Mouse (Mus musculus) macrophage (primary cell): ENCODE measurements at regions not wholly inside any gene's neighbourhood (a gene's known extent, or its start where the extent isn't known, plus 50 kb on each side); places are given as distances from the start of the nearest gene placed in this dataset.

Experiments
- H3K27ac ChIP-seq: fragments of 350-480 bp; formaldehyde crosslinking; 2 replicates; pipeline ENCODE4 v1.9.0; 2021
- H3K36me3 ChIP-seq: fragments of 350-480 bp; formaldehyde crosslinking; 2 replicates; pipeline ENCODE4 v1.9.0; 2021; ENCODE audit errors: inconsistent target
- H3K4me3 ChIP-seq: fragments of 350-480 bp; formaldehyde crosslinking; 2 replicates; pipeline ENCODE4 v1.9.0; 2021; ENCODE audit errors: inconsistent target
- H3K79me2 ChIP-seq: fragments of 350-480 bp; formaldehyde crosslinking; 2 replicates; pipeline ENCODE4 v1.9.0; 2021; ENCODE audit errors: inconsistent target
- WGBS: methylation state at CpG from one replicate; pipeline ENCODE4 v1.1.7; 2026; ENCODE audit warnings: inconsistent platforms; ENCODE audit not compliant: missing documents; 5-methylcytosine and 5-hydroxymethylcytosine counted together

DNA sequence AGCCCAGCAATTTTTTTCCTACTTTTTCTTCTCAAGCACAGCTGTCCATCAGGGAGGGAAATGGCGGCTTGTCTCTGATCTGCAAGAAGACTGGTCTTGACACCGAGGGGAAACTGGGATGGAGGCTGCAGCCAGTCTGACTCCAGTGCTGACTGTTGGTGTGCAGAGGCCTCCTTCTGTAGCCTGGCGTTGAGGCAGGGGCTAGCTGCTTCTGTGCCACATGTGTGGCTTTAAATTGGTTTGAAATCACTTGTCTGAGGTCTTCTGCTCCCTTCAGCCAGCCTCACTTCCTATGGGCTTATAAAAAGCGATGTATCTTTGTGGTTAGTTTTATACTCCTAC is 148.7 kb downstream of the Rap2a start:
- H3K36me3 ChIP-seq, result no peaks in the 10 kb centered on the region
- 88% methylated on average over 4 of the region's 4 CpGs for WGBS
- no peak overlapping the region for H3K27ac ChIP-seq
- H3K79me2 ChIP-seq, result no peaks in the 10 kb centered on the region
- no peak overlapping the region for H3K4me3 ChIP-seq

DNA sequence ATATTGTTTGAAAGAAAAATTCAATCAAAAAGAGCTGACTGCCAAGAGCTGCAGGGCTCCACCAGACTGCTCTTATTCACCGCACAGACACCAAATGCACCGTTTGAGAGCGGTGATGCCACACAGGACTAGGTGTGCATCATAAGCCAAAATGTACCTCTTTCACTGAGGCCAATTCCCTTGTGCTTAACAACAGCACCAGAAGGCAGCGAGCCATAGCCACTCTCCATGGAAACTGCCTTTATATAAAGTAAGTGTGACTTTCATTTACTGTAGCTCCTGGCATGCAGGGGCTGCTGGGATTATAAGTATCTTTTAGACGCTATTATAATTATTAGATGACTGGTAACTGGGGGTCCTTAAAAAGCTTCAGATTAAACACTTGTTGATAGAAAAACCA is 154.5 kb downstream of the Rap2a start:
- Histone ChIP-seq H3K27ac (no peak overlapping the region), H3K79me2 (no peaks in the 10 kb centered on the region), H3K36me3 (no peaks in the 10 kb centered on the region), H3K4me3 (no peak overlapping the region)
- 98% methylated on average over 5 of the region's 5 CpGs for WGBS

DNA sequence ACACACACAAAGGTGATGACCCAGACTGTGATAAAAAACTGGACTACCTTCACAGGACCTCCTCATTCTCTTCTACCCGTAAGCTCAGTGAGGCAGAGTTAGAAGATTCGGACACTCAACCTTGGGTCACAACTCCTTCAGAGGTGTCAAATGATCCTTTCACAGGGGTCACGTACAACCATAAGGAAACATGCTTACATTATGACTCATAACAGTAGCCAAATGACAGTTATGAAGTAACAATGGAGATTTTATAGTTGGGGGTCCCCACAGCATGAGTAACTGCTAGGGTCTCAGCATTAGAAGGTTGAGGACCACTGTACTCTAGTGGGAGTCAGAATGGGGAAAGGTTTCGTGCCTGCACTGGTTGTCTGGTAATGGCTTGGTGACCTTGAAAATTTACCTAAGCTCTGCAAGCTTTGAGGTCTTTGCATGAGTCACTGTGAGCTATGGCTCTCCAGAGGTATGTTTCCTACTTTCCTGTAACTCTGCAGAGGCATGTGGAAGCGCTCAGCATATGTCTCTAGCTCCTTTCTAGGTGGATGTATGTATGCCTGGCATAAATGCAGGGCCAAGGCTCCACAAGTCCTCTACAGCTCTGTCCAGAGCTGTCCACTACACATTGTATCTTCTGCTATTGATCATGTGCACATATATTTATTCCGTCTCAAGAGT is 158.6 kb downstream of the Rap2a start:
- Histone ChIP-seq H3K27ac (no peak overlapping the region), H3K36me3 (no peaks in the 10 kb centered on the region), H3K4me3 (no peak overlapping the region), H3K79me2 (no peaks in the 10 kb centered on the region)
- WGBS, result 96% methylated on average over 6 of the region's 6 CpGs

DNA sequence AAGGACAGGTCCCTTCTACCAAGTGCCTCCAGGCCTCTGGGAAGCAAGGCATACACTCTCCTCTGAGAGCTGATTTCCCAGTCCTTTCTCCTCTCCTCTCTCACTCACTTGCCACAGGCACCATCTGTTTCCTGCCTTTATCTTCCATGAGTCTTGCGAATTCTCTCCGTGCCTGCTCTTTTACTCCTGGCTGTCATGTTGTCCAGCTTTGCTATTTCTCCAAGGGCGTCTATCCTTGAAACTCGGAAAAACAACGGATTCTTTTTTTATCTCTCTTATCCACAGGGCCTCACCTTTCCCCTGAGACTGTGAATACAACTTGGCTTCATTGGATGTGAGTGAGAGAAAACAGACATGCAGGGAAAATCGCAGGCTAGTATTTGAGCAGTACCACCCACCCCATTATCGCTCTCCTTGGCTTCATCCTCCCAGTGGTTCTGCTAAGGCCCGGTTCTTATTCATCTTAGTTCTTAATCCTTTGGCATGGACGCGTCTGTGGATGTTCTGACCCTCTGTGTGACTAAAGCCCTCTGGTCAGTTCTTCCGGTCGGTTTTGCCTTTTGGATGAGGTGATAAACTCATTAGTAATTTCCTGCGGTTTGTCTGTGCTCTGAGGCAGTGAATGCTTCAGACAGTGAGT is 159.4 kb downstream of the Rap2a start:
- Histone ChIP-seq H3K4me3 (no peak overlapping the region), H3K36me3 (no peaks in the 10 kb centered on the region), H3K79me2 (no peaks in the 10 kb centered on the region), H3K27ac (no peak overlapping the region)
- WGBS, result 68% methylated on average over 13 of the region's 13 CpGs

DNA sequence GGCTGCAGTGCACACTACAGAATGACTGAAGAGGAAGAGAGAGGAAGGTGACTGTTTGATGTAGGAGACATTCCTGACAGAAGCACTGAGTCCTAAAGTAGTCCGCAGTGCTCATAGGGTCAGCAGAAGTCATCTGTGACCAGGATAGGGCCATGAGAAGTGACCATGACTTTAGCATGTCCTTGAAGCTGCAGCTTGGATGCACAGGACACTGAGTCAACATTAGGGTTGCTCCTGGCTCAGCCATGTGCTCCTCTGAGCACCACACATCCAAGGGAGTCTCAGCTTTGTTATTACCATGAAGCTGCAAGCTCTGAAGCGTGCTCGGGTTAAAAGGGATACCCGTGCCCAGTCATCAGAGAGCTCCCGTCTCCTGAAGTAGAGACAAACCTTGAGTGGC is 164.3 kb downstream of the Rap2a start:
- H3K4me3 ChIP-seq, result no peak overlapping the region
- WGBS, result 88% methylated on average over 5 of the region's 5 CpGs
- no peaks in the 10 kb centered on the region for H3K79me2 ChIP-seq
- no peaks in the 10 kb centered on the region for H3K36me3 ChIP-seq
- no peak overlapping the region for H3K27ac ChIP-seq

DNA sequence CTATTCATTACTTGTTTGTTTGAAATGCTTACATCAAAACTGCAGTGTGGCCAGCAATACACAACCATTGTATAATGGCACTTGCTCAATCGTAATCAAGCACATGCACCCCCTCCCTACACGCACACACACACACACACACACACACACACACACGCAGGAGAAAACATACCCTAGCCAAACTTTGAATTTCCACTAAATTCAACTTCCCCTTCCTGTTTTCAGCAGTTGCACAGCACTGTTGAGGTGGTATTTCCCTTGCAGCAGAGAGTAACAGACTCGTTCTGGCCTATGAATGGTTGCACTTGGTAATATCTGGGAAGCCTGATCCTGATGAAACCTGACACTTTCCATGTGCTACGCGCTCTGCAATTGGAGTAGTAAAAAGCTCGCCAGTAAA is 173.8 kb downstream of the Rap2a start:
- Histone ChIP-seq H3K4me3 (no peak overlapping the region), H3K36me3 (no peaks in the 10 kb centered on the region), H3K79me2 (no peaks in the 10 kb centered on the region), H3K27ac (no peak overlapping the region)
- WGBS, result 74% methylated on average over 7 of the region's 7 CpGs

DNA sequence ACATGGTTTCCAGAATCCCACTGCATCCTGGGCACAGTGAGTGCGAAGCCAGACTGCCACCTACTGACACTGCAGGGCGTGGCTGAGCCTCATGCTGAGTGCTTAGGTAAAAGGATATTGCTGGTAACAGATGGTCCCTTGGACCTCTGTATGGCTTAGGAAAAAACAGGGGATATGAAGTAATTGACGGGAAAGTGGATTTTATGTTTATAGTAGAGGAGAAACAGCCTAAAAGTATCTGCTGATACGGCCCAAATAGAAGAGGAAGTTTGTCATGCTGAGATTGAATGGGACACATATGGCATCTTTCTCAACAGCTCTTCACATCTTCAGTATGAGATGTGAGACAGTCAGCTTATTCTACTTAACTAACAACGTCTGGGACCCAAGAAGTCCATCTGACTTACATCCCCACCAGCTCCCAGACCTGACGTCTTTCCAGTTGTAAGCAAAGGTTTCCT is 182.1 kb downstream of the Rap2a start:
- Histone ChIP-seq H3K4me3 (no peak overlapping the region), H3K27ac (no peak overlapping the region), H3K36me3 (no peaks in the 10 kb centered on the region), H3K79me2 (no peaks in the 10 kb centered on the region)
- 80% methylated on average over 6 of the region's 6 CpGs for WGBS

DNA sequence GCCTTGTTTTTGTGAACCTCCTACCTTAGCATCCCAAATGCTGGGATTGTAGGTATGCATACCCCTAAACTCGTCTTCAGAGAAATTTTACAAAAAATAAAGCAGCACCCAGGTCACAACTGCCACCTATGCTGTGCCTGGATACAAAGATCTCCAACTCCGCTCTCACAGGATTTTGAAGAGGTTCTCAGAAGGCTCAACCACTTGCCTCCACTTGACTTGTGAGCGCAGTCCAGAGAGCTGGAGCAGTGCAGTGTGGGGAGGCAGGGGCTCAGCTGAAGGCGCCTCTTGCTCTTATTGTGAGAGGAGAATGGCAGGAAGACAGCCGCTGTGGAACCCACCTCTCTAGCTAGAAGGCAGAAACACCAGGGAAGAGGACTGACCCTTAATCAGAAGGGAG is 182.9 kb downstream of the Rap2a start:
- Histone ChIP-seq H3K27ac (no peak overlapping the region), H3K36me3 (no peaks in the 10 kb centered on the region), H3K79me2 (no peaks in the 10 kb centered on the region), H3K4me3 (no peak overlapping the region)
- WGBS, result 89% methylated on average over 5 of the region's 5 CpGs

DNA sequence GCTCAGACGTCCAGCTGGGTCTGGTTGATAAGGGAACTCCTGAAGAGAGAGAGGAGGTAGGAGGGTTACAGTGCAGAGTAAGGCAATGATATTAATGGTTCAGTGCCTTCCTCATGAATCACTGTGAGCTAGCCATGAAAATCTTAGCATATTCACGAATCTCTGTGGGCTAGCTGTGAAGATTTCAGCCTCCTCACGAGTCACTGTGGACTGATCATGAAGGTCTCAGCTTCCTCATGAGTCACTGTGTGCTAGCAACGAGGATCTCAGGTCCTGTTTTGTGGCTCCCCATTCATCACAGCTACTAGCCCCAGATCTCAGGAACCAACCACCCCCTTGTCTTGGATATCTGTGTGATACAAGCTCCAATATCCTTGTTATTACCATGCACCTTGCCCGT is 191.4 kb downstream of the Rap2a start:
- WGBS, result 78% methylated on average over 5 of the region's 5 CpGs
- Histone ChIP-seq H3K4me3 (no peak overlapping the region), H3K27ac (no peak overlapping the region), H3K79me2 (no peaks in the 10 kb centered on the region), H3K36me3 (no peaks in the 10 kb centered on the region)

DNA sequence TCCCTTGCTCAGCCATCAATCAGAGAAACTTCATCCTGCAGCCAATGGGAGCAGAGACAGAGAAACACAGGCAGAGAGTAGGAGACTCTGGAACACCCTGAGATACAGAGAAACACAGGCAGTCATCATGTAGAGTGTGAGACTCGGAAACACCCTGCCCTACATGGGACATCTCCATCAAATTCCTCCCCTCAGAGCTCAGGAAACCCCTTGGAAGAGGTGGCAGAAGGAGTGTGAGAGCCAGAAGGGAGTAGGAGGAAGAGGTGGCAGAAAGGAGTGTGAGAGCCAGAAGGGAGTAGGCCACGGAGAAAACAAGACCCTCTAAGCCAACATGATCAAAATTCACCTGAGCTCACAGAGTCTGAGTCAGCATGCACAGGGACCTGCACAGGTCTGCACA is 197.5 kb downstream of the Rap2a start:
- Histone ChIP-seq H3K79me2 (no peaks in the 10 kb centered on the region), H3K27ac (no peak overlapping the region), H3K4me3 (no peak overlapping the region), H3K36me3 (no peaks in the 10 kb centered on the region)
- 100% methylated on average over 2 of the region's 2 CpGs for WGBS

DNA sequence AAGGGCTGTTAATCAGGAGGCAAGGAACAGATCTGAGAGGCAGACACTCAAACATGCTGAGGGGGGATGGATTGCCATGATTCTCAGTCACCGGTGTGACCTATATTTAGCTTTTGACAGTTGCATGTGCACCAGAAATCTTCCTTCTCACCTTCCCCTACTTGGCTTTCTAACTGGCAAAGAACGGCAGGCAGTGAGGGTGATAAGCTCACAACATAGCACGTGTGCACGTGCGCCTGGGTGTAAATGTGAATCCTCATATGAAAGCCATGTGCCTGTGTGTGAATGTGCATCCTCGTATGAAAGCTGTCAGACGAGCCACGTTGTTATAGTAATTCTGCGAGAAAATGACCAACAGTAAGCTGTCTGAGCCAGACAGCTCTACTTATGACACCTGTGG is 200.3 kb downstream of the Rap2a start:
- no peaks in the 10 kb centered on the region for H3K36me3 ChIP-seq
- no peak overlapping the region for H3K27ac ChIP-seq
- H3K79me2 ChIP-seq, result no peaks in the 10 kb centered on the region
- WGBS, result 89% methylated on average over 9 of the region's 9 CpGs
- H3K4me3 ChIP-seq, result no peak overlapping the region

DNA sequence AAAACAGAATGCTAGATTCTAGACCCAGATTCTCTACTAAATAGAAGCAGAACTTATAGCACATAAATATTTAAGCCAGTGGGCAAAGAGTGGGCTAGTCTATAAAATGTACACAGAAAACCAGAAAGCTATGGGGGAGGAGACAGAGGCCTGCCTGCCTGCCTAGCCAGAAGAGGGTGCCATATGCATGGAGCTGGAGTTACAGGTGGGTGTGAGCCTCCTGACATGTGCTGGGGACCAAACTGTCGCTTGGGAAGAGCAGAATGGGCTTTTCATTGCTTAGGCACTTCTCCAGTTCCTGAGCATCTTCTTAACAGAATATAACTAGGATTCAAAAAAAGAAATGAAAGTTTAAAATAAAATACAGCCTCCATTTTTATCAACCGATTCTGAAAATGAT is 200.8 kb downstream of the Rap2a start:
- H3K36me3 ChIP-seq, result no peaks in the 10 kb centered on the region
- no peak overlapping the region for H3K27ac ChIP-seq
- 86% methylated on average over 2 of the region's 2 CpGs for WGBS
- H3K4me3 ChIP-seq, result no peak overlapping the region
- no peaks in the 10 kb centered on the region for H3K79me2 ChIP-seq

DNA sequence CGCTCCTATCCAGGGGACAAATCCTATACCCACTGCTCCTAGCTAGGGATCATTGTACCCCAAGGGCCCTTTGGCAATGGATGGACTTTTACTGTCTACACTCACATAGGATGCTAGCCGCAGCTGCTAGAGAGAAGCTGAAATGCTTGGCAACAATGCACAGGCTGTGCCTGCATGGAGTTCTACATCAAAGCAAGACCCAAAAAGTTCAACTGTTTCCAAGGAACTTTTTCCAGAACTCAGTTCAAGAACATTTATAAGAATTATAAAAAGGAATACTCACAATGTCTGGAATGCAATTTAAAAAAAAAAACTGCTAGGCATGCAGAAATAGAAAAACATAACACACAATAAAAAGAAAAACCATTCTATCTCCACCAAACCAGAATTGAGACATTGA is 202.0 kb downstream of the Rap2a start:
- no peaks in the 10 kb centered on the region for H3K36me3 ChIP-seq
- H3K79me2 ChIP-seq, result no peaks in the 10 kb centered on the region
- no peak overlapping the region for H3K4me3 ChIP-seq
- H3K27ac ChIP-seq, result no peak overlapping the region
- WGBS, result 100% methylated on average over 2 of the region's 2 CpGs

DNA sequence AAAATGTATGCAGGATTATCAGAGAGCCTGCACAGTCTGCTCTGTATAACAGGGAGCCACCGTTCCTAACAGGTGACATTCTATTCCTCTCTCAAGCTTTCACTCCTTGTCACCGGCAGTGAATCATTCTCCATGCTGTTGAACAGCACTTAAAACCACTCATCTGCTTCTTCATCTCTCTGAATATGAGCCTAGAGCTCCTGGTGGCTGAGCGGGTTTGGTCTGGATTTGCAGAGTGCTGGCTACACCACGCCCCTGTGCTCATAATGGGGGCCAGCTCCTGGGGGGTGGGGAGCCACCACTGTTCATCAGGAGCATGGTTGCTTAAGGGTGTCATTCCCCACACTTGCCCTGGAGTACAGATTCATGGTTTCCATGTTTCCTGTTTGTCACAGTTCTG is 207.0 kb downstream of the Rap2a start:
- no peaks in the 10 kb centered on the region for H3K36me3 ChIP-seq
- WGBS, result 98% methylated on average over 4 of the region's 4 CpGs
- H3K4me3 ChIP-seq, result no peak overlapping the region
- H3K79me2 ChIP-seq, result no peaks in the 10 kb centered on the region
- no peak overlapping the region for H3K27ac ChIP-seq

DNA sequence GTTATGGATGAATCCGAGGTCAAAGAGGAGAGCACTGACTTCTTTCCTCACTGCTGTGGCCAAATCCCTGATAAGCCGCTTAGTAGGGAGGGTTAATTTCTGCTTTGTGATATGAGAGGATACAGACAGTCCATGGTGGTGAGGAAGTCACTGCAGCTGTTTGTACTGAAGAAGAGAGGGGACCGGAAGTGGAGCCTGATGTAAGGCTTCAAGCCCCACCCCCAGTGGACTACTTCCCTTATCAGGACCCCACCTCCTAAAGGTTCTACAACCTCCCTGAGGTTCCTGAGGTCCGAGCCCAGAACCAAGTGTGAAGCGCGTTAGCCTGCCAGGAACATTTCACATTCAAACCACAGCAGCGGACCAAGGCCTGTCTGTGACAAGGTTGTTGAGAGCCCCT is 207.6 kb downstream of the Rap2a start:
- WGBS, result 69% methylated on average over 7 of the region's 7 CpGs
- Histone ChIP-seq H3K27ac (no peak overlapping the region), H3K4me3 (no peak overlapping the region), H3K79me2 (no peaks in the 10 kb centered on the region), H3K36me3 (no peaks in the 10 kb centered on the region)

DNA sequence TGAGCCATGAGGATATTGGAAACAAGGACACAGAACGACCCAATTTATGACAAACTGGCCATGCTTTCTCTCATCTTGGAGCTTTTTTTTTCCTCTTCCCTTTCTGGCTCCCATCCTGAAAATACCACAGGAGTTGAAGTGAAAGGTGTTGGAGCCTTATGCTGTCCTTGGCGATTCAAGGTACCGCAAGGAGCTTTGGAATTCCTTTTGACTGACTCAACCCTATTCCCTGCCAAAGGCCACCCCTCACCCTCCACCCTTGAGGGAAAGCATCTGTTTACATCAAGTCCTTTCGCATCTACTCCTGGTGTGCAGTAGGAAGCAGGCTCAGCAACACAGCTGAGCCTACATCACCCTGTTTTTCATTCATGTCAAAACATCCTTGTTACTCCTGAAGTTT is 208.5 kb downstream of the Rap2a start:
- WGBS, result 96% methylated on average over 4 of the region's 4 CpGs
- no peak overlapping the region for H3K27ac ChIP-seq
- no peak overlapping the region for H3K4me3 ChIP-seq
- H3K36me3 ChIP-seq, result no peaks in the 10 kb centered on the region
- H3K79me2 ChIP-seq, result no peaks in the 10 kb centered on the region
